Mouse (Mus musculus): ENCODE data around the gene Hes2. TPM values are rescaled to one million over a fixed set of nuclear protein-coding genes. Genes with fewer than 3 reads are reported as not detected.

Gene Hes2
- polyA plus RNA-seq, 1 experiment from 2014 or later, result 0.55 TPM

GRCm38 (mm10) chr4:152189691-152190090, 31.0 kb downstream of the Hes2 start:
- Histone ChIP-seq H3K27me3 (ENCODE audit: control insufficient read depth, insufficient read depth, low read length) (no peaks in the 10 kb centered on the region), H3K4me1 (ENCODE audit: control insufficient read depth, insufficient read depth, low read length) (peaks cover 22% of the 10 kb centered on the region; the same call in 1 of the 2 replicates), H3K4me2 (replicated peaks; ENCODE audit: low read depth, low read length) (no peak overlapping the region), H3K9ac (replicated peaks; ENCODE audit: low read depth, low read length) (no peak overlapping the region), H3K27ac (ENCODE audit: low read length) (no peak overlapping the region), H3K36me3 (ENCODE audit: control insufficient read depth, insufficient read depth, low read length) (no peaks in the 10 kb centered on the region), H3K4me3 (ENCODE audit: low read depth, low read length) (no peak overlapping the region), H3K9me3 (ENCODE audit: control insufficient read depth, low read depth, low read length) (no peaks in the 10 kb centered on the region)
- no peak for ATAC-seq (ENCODE audit: insufficient number of reproducible peaks, insufficient read depth, low FRiP score, low read depth)
- 82% methylated on average over 4 of the region's 4 CpGs for WGBS

GRCm38 (mm10) chr4:152190096-152190653, 31.5 kb downstream of the Hes2 start:
- Histone ChIP-seq H3K4me2 (replicated peaks; ENCODE audit: low read depth, low read length) (no peak overlapping the region), H3K27me3 (ENCODE audit: control insufficient read depth, insufficient read depth, low read length) (no peaks in the 10 kb centered on the region), H3K9me3 (ENCODE audit: control insufficient read depth, low read depth, low read length) (no peaks in the 10 kb centered on the region), H3K9ac (replicated peaks; ENCODE audit: low read depth, low read length) (no peak overlapping the region), H3K27ac (ENCODE audit: low read length) (no peak overlapping the region), H3K36me3 (ENCODE audit: control insufficient read depth, insufficient read depth, low read length) (no peaks in the 10 kb centered on the region), H3K4me1 (ENCODE audit: control insufficient read depth, insufficient read depth, low read length) (peaks cover 19% of the 10 kb centered on the region; the same call in 1 of the 2 replicates), H3K4me3 (ENCODE audit: low read depth, low read length) (no peak overlapping the region)
- no peak for ATAC-seq (ENCODE audit: insufficient number of reproducible peaks, insufficient read depth, low FRiP score, low read depth)
- WGBS, result 74% methylated on average over 11 of the region's 11 CpGs

- H3K4me1 ChIP-seq (ENCODE audit: control insufficient read depth, insufficient read depth, low read length), result peaks cover 14% of the 10 kb centered on the region; the same call in 1 of the 2 replicates
- H3K27ac ChIP-seq (ENCODE audit: low read length), result peak overlapping the region; percentile 15; the same call in 1 of the 2 replicates
- no peaks in the 10 kb centered on the region for H3K9me3 ChIP-seq (ENCODE audit: control insufficient read depth, low read depth, low read length)
- H3K27me3 ChIP-seq (ENCODE audit: control insufficient read depth, insufficient read depth, low read length), result no peaks in the 10 kb centered on the region
- H3K9ac ChIP-seq (replicated peaks; ENCODE audit: low read depth, low read length), result no peak overlapping the region
- H3K4me2 ChIP-seq (replicated peaks; ENCODE audit: low read depth, low read length), result no peak overlapping the region
- no peaks in the 10 kb centered on the region for H3K36me3 ChIP-seq (ENCODE audit: control insufficient read depth, insufficient read depth, low read length)
- no peak for ATAC-seq (ENCODE audit: insufficient number of reproducible peaks, insufficient read depth, low FRiP score, low read depth)
- 75% methylated on average over 5 of the region's 5 CpGs for WGBS
- H3K4me3 ChIP-seq (ENCODE audit: low read depth, low read length), result no peak overlapping the region
These were observed 32.0 kb downstream of the Hes2 start for GRCm38 (mm10) chr4:152190701-152191100.

GRCm38 (mm10) chr4:152192569-152192968, 33.9 kb downstream of the Hes2 start:
- no peaks in the 10 kb centered on the region for H3K9me3 ChIP-seq (ENCODE audit: control insufficient read depth, low read depth, low read length)
- H3K4me2 ChIP-seq (replicated peaks; ENCODE audit: low read depth, low read length), result no peak overlapping the region
- no peak overlapping the region for H3K9ac ChIP-seq (replicated peaks; ENCODE audit: low read depth, low read length)
- ATAC-seq (ENCODE audit: insufficient number of reproducible peaks, insufficient read depth, low FRiP score, low read depth), result no peak
- 0 out of 2 replicates have a peak overlapping the region, but pooled peaks have one; percentile 21 for H3K27ac ChIP-seq (ENCODE audit: low read length)
- no peaks in the 10 kb centered on the region for H3K27me3 ChIP-seq (ENCODE audit: control insufficient read depth, insufficient read depth, low read length)
- H3K36me3 ChIP-seq (ENCODE audit: control insufficient read depth, insufficient read depth, low read length), result no peaks in the 10 kb centered on the region
- H3K4me3 ChIP-seq (ENCODE audit: low read depth, low read length), result no peak overlapping the region
- WGBS, result 37% methylated on average over 4 of the region's 4 CpGs
- 0 out of 2 replicates have a peak, but pooled peaks cover 3% of the 10 kb centered on the region for H3K4me1 ChIP-seq (ENCODE audit: control insufficient read depth, insufficient read depth, low read length)

- Histone ChIP-seq H3K4me2 (replicated peaks; ENCODE audit: low read depth, low read length) (no peak overlapping the region), H3K27me3 (ENCODE audit: control insufficient read depth, insufficient read depth, low read length) (no peaks in the 10 kb centered on the region), H3K36me3 (ENCODE audit: control insufficient read depth, insufficient read depth, low read length) (no peaks in the 10 kb centered on the region), H3K4me1 (ENCODE audit: control insufficient read depth, insufficient read depth, low read length) (0 out of 2 replicates have a peak, but pooled peaks cover 3% of the 10 kb centered on the region), H3K9ac (replicated peaks; ENCODE audit: low read depth, low read length) (no peak overlapping the region), H3K27ac (ENCODE audit: low read length) (no peak overlapping the region), H3K4me3 (ENCODE audit: low read depth, low read length) (no peak overlapping the region), H3K9me3 (ENCODE audit: control insufficient read depth, low read depth, low read length) (no peaks in the 10 kb centered on the region)
- 83% methylated on average over 3 of the region's 3 CpGs for WGBS
- ATAC-seq (ENCODE audit: insufficient number of reproducible peaks, insufficient read depth, low FRiP score, low read depth), result no peak
These were observed 36.0 kb downstream of the Hes2 start for GRCm38 (mm10) chr4:152194476-152195175.

- 88% methylated on average over 8 of the region's 9 CpGs for WGBS
- ATAC-seq (ENCODE audit: insufficient number of reproducible peaks, insufficient read depth, low FRiP score, low read depth), result no peak
- H3K9ac ChIP-seq (replicated peaks; ENCODE audit: low read depth, low read length), result no peak overlapping the region
These were observed 37.6 kb downstream of the Hes2 start for GRCm38 (mm10) chr4:152196276-152196675.

GRCm38 (mm10) chr4:152197545-152197944, 38.9 kb downstream of the Hes2 start:
- no peaks in the 10 kb centered on the region for H3K36me3 ChIP-seq (ENCODE audit: control insufficient read depth, insufficient read depth, low read length)
- no peak overlapping the region for H3K27ac ChIP-seq (ENCODE audit: low read length)
- no peak overlapping the region for H3K4me3 ChIP-seq (ENCODE audit: low read depth, low read length)
- H3K4me2 ChIP-seq (replicated peaks; ENCODE audit: low read depth, low read length), result no peak overlapping the region
- peaks cover 17% of the 10 kb centered on the region for H3K4me1 ChIP-seq (ENCODE audit: control insufficient read depth, insufficient read depth, low read length)
- no peak for ATAC-seq (ENCODE audit: insufficient number of reproducible peaks, insufficient read depth, low FRiP score, low read depth)
- no peaks in the 10 kb centered on the region for H3K9me3 ChIP-seq (ENCODE audit: control insufficient read depth, low read depth, low read length)
- no peak overlapping the region for H3K9ac ChIP-seq (replicated peaks; ENCODE audit: low read depth, low read length)
- 63% methylated on average over 5 of the region's 5 CpGs for WGBS
- no peaks in the 10 kb centered on the region for H3K27me3 ChIP-seq (ENCODE audit: control insufficient read depth, insufficient read depth, low read length)

More at GRCm38 (mm10) chr4:152196276-152196675, 37.6 kb downstream of the Hes2 start:
- Histone ChIP-seq H3K4me2 (replicated peaks; ENCODE audit: low read depth, low read length) (no peak overlapping the region), H3K4me1 (ENCODE audit: control insufficient read depth, insufficient read depth, low read length) (peaks cover 7% of the 10 kb centered on the region), H3K27me3 (ENCODE audit: control insufficient read depth, insufficient read depth, low read length) (no peaks in the 10 kb centered on the region), H3K9me3 (ENCODE audit: control insufficient read depth, low read depth, low read length) (no peaks in the 10 kb centered on the region), H3K4me3 (ENCODE audit: low read depth, low read length) (no peak overlapping the region), H3K27ac (ENCODE audit: low read length) (no peak overlapping the region), H3K36me3 (ENCODE audit: control insufficient read depth, insufficient read depth, low read length) (no peaks in the 10 kb centered on the region)

- Histone ChIP-seq H3K36me3 (ENCODE audit: control insufficient read depth, insufficient read depth, low read length) (no peaks in the 10 kb centered on the region), H3K4me3 (ENCODE audit: low read depth, low read length) (no peak overlapping the region), H3K27ac (ENCODE audit: low read length) (no peak overlapping the region), H3K4me1 (ENCODE audit: control insufficient read depth, insufficient read depth, low read length) (peaks cover 23% of the 10 kb centered on the region), H3K9me3 (ENCODE audit: control insufficient read depth, low read depth, low read length) (no peaks in the 10 kb centered on the region), H3K27me3 (ENCODE audit: control insufficient read depth, insufficient read depth, low read length) (no peaks in the 10 kb centered on the region), H3K9ac (replicated peaks; ENCODE audit: low read depth, low read length) (no peak overlapping the region), H3K4me2 (replicated peaks; ENCODE audit: low read depth, low read length) (no peak overlapping the region)
- WGBS, result 62% methylated on average over 1 of the region's 1 CpGs
- ATAC-seq (ENCODE audit: insufficient number of reproducible peaks, insufficient read depth, low FRiP score, low read depth), result no peak
These were observed 41.0 kb downstream of the Hes2 start for GRCm38 (mm10) chr4:152199617-152200016.
